Mouse (Mus musculus): ENCODE measurements around the gene Adarb2.

Adarb2 gene

DNA sequence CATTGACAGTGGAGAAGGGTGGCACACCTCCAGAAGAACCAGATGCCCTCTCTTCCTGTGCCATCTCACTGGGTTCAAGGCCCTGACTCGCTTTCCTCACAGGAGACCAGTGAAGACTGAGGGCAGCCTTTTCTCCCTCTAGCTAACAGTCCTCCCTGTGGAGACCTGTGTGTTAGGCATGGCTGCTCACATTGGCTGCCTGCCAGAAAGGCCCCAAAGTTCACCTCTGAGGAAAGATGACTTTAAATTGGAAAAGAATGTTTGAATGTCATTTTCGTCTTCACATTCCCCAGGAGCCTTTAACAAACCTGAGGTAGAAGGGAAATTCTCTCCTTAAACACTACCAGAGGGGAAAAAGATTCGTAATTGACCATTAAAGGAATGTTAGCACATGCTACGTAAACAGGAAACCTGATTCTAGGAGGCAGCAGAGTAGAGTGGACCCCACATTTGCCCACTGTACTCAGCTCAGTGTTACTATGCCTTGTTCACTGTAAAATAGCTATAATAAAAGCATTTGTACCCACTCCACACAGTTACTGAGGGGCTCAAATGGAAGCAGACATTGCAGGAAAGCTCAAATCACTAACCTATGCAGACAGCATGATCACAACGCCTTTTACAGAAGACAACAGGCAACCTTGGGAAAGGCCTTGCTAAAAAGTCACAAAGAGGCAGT is 285.2 kb downstream of the Adarb2 start:
- DNase-seq: no peak

GRCm38 (mm10) chr13:8493363-8493762 is 290.7 kb downstream of the Adarb2 start:
- DNase-seq: no peak

DNA sequence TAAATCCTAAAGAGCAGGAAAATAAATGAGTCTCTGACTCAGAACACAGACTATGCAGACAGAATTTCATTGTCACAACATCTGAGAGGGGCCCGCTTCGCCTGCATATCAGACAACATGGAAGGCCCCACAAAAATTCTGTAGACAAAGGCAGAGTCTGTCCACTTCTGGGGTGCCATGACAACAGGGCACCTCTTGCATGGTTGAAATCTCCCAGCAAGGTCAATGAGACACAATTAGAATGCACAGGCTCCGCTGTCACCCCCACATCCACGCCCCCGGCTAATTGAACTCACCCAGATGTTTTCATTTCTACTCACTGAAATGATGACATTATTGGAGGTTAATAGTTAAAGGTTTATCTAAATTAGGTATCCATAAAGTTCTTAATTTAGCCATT is 296.9 kb downstream of the Adarb2 start:
- DNase-seq: no peak

DNA sequence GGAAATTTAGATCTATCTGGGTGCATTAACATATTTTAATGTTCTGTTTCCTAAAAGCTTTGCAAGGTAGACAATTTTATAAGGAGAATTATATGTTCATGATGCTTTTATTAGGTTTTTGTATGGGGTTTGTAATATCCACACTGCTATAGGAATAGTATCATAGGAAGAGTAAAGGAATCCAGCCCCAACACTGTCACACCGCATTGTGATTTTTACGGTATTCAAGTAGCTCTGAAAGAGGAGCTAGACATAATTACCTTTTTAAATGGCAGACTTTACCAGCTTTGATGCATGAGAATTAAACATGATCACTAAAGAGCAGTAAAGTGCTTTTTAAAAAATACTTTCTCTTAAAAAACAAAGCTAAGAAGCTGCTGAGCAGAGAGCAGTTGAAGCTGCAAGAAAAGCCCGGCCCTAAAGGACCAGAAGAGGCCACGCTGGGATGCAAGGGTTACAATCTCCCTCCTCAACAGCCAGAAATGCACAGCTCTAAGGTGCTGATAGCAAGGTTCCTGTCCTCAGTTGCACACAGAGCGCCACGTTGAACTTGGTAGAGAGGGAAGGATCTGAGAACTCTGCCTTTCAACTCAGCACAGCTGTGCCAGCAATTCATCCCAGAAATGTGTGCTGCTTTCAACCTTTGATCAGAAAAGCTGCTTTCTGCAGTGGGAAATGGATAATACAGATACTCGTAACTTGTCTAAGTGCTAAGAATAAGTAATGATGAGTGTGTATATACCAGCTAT is 308.6 kb downstream of the Adarb2 start:
- DNase-seq: no peak

GRCm38 (mm10) chr13:8515979-8516715 is 313.5 kb downstream of the Adarb2 start:
- no peak for DNase-seq

- no peak for DNase-seq
Observed at GRCm38 (mm10) chr13:8519204-8519603, 316.5 kb downstream of the Adarb2 start.

DNA sequence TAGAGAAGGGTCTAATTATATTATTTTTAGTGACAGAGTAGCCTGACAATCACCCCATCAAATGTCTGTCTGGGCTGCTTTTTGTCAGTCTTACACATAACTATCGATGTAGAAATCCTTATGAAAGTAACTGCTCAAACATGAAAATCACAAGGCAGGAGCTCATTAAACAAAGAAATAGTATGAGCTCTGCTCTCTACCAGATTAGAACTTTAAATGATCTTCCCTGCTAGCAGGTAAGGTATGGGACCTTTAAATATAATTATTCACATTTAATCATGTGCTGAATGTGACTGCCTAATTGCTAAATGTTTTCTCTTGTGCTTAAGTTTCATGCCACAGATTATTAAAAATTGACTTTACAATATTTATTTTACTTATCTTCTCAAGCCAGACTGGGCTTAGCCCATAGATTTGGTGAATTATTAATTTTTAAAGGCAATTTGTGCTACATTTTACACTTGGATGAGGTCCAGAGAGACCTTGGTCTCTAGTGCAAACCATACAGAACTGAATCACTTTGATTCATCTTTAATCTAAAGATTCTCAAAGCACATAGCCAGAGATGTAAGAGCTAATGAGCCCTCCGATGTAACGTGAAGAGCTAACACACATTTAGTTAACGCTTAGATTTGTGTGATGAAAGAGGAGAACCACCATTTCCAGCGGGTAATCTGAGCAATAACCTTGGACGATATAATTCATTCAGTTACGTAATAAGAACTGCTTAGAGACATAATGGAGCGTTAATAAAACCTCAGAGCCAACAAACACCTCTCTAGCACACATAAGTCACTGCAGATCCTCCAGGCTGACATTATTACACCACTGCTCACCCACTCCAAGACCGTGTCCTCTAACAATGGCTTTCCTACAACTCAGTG is 323.3 kb downstream of the Adarb2 start:
- DNase-seq: no peak

GRCm38 (mm10) chr13:8534265-8535113 is 331.8 kb downstream of the Adarb2 start:
- no peak for DNase-seq

DNA sequence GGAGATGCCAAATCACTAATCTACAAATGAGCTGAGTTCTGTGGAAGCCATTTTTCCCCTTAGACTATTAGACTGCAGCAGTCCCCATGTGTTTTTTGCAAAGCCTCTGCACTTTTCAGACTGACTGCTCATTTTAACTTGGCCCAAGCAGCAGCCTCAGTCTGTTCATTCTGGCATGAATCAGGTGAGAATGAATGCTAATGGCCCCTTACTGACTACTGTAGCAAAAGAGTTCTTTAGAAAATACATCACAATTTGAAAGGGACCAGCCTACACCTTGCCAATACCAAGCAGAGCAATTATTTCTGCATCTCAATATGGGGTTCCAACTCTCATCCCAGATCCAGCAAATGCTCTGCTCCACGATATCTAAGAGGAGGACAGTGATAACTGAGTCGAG is 335.8 kb downstream of the Adarb2 start:
- DNase-seq: no peak

- DNase-seq: no peak
Observed at GRCm38 (mm10) chr13:8538896-8539295, 336.2 kb downstream of the Adarb2 start.

GRCm38 (mm10) chr13:8542684-8543083 is 340.0 kb downstream of the Adarb2 start:
- DNase-seq: no peak

DNA sequence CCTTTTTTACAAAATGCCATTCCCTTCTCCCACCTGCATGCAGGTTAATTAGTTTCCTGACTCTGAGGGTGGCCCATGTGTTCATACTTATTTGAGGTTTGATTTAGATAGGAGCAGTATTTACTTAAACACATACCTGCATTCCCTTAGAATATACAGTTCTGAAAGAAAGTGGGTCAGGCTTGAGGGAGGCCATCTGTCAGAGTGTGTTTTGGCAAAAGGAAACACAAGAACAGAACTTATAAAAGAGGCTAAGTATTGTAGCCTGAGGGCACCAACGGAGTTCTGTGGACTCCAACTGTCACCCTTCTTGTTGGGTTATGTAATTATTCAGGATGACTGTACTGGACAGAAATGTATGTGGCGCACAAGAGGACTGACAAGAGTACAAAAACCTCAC is 349.6 kb downstream of the Adarb2 start:
- DNase-seq: no peak

DNA sequence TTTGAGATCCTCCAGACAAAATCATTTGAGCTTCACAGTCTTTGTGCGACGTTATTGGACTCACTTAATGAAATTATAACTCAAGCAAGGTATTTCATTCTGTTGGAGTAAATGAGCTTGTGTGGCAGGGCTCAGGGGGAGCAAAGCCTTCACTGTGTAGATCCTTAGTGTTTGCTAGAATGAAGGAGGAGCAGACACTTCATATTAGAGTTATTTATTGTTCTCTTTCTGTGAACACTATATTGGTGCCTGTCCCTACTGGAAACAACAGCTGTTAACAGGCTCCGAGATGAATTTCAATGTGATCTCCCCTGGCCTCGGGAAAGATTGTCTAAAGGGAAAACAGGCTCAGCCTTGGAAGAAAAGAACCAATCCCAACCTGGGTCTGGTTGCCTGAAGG is 355.1 kb downstream of the Adarb2 start:
- DNase-seq: no peak

GRCm38 (mm10) chr13:8560485-8560884 is 357.8 kb downstream of the Adarb2 start:
- DNase-seq: no peak

GRCm38 (mm10) chr13:8563161-8563560 is 360.5 kb downstream of the Adarb2 start:
- DNase-seq: no peak

DNA sequence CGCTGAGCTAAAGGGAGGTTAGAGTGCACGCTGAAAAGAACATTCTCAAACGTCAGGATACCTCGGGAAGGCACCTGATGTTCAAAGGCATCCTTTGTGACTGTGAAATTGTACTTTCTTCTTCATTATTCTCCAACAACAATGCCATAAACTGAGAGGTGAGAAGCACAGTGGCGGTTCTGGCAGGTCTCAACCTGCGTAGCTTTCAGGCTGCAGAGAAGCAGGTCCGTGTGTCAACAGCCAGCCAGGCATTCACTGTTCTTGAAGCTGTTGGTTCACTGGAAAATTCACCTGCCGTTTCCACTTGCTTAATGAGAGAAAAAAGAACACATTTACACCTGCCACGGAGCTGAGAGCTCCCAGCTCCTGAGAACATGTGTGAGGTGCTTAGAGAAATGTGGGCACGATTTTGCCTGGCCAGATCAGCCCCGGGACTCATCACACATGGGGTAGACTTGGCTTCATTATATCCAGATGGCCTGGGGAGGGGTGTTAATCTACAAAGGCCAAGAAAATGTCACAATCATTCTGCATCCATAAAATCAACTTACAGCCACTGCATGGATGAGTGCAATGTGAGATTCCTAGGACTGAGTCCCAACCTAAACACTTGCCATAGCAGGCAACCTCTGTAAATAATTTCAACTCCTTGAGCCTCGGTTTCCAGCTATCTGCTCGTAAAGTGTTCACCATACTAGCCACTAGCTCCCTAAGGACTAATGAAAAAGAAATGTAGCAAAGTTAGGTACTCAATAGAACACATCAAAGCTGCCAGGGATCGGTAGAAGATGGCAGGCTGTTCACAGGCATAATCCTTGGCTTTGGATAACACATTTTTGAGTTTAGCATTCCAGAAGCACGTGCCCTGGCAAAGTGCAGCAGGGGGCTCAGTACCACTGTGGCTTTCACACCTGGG is 364.7 kb downstream of the Adarb2 start:
- DNase-seq: no peak

DNA sequence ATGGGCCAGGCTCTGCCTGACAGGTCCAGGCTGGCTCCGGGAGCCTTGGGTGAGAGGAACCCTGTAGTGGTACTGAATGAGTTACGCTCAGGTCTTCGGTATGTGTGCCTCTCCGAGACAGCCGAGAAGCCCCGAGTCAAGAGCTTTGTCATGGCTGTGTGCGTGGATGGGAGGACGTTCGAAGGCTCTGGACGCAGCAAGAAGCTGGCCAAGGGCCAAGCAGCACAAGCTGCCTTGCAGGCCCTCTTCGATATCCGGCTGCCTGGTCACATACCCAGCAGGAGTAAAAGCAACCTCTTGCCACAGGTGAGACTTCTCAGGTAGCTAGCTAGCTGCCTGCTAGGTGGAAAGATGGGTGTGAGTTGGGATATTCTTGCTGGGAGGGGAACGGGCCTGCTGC is 367.6 kb downstream of the Adarb2 start:
- no peak for DNase-seq

DNA sequence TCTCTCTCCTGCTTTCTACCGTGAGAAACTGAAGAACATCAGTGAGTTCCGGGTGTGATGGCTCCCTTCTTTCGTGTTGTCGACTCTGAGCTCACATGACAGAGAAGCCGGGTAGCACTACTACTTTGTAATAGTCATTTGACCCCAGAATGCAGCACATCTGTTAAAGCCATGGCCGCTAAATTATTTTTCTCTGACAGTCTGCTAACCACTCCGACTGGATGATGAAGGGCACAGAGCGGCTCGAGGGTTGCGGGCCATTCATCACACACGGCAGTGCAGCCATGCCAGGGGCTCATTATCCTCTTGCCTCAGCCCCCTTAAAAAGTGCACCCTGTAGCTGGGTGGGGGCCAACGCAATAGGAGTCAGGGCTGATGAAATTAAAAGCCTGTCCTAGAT is 371.2 kb downstream of the Adarb2 start:
- no peak for DNase-seq

GRCm38 (mm10) chr13:8584257-8585005 is 381.8 kb downstream of the Adarb2 start:
- no peak for DNase-seq

DNA sequence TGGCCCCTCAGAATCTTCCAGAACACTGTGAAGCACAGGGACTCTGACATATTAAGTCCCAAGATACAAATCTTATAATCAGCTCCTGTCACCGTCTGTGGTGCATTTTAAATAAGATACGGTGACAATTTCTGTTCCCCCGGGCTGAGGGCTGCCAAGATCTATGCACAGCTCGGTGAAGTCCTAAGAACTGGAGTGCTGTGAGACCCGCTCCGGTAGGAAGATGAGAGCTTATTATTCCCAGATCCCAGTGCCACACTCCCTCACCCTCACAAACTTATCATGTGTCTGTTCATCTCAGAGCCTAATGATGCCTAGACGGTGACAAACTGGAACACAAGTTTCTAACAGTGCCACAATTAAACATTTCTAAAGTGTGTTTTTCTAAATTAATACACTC is 384.8 kb downstream of the Adarb2 start:
- DNase-seq: no peak

Data from right cerebral cortex, postnatal 25 days (tissue).